Mouse (Mus musculus): ENCODE data around the gene Rpl36-ps4.

GRCm38 (mm10) chr17:87934736-87935135 is 14.0 kb downstream of the Rpl36-ps4 start:
- no peak for TF ChIP-seq POLR2A (IDR thresholded peaks at IDR 0.05; ENCODE audit: control insufficient read depth, extremely low read depth, insufficient read depth, low read length, poor library complexity)
- TF ChIP-seq CTCF (IDR thresholded peaks at IDR 0.05; ENCODE audit: borderline replicate concordance, control insufficient read depth, extremely low read depth, insufficient read depth, low read length, poor library complexity): no peak
